Mouse (Mus musculus): ENCODE results near the gene Poln. TPM values are rescaled to one million over a fixed set of nuclear protein-coding genes. Genes with fewer than 3 reads are reported as not detected.

Gene Poln
- total RNA-seq, 2 experiments from 2014 or later = 0.61 to 1.0 TPM

- Histone ChIP-seq H3K27ac (peak within 1 kb of the TSS; percentile 99), H3K4me3 (peak within 1 kb of the TSS; percentile 95)
- DNase-seq (ENCODE audit: low spot score in 2 of 2) = peak; percentile 91 to 95
- peak; percentile 79 for TF ChIP-seq CTCF (conservative IDR thresholded peaks at IDR 0.05)
These were observed 185.7 kb downstream of the Poln start, which contains the start of gene Gm1673 for GRCm38 (mm10) chr5:33983309-33984121. Gene Gm1673, plus strand, starts transcription at chr5:33983433.

- Histone ChIP-seq H3K27ac (peak overlapping the region; percentile 99), H3K4me3 (peak overlapping the region; percentile 95)
- DNase-seq (ENCODE audit: low spot score in 2 of 2) = no peak
- no peak for TF ChIP-seq CTCF (conservative IDR thresholded peaks at IDR 0.05)
These were observed 186.5 kb downstream of the Poln start for GRCm38 (mm10) chr5:33982731-33983259.

GRCm38 (mm10) chr5:33976267-33976666 lies 193.0 kb downstream of the Poln start:
- no peak overlapping the region for H3K27ac ChIP-seq
- TF ChIP-seq CTCF (conservative IDR thresholded peaks at IDR 0.05) = no peak
- no peak for DNase-seq (ENCODE audit: low spot score in 2 of 2)
- H3K4me3 ChIP-seq = no peak overlapping the region

GRCm38 (mm10) chr5:33974736-33975135 lies 194.5 kb downstream of the Poln start:
- no peak overlapping the region for H3K27ac ChIP-seq
- no peak for DNase-seq (ENCODE audit: low spot score in 2 of 2)
- TF ChIP-seq CTCF (conservative IDR thresholded peaks at IDR 0.05) = no peak
- H3K4me3 ChIP-seq = no peak overlapping the region

- no peak for DNase-seq (ENCODE audit: low spot score in 2 of 2)
- TF ChIP-seq CTCF (conservative IDR thresholded peaks at IDR 0.05) = no peak
- no peak overlapping the region for H3K4me3 ChIP-seq
- no peak overlapping the region for H3K27ac ChIP-seq
These were observed 209.9 kb downstream of the Poln start for GRCm38 (mm10) chr5:33959382-33959781.

Other genes with a start within 250 kb of the Poln start
- gene Nelfa, start 233.0 kb downstream of the Poln start, total RNA-seq (2021) = 10 to 100 TPM; 19.5 to 22.5 TPM
- 10 to 100 TPM; 57.5 to 58.0 TPM for gene Gm1673, start 186.0 kb downstream of the Poln start, total RNA-seq (2021)
- gene Nat8l, start 173.5 kb downstream of the Poln start, total RNA-seq (2021) = 100 to 1,000 TPM; 139 to 141 TPM
- gene Haus3, start 79 bp upstream of the Poln start, total RNA-seq (2021) = 1 to 10 TPM; 6.4 to 7.3 TPM
- 10 to 100 TPM; 84.9 to 94.7 TPM for gene Mxd4, start 18.3 kb upstream of the Poln start, total RNA-seq (2021)
- gene Zfyve28, start 119.0 kb upstream of the Poln start, total RNA-seq (2021) = 10 to 100 TPM; 35.0 to 35.8 TPM
- gene Cfap99, start 119.2 kb upstream of the Poln start, total RNA-seq (2021) = under 1 TPM; 0.22 to 0.56 TPM
- 10 to 100 TPM; 80.5 to 81.0 TPM for gene Rnf4, start 166.8 kb upstream of the Poln start, total RNA-seq (2021)
- 10 to 100 TPM; 42.6 to 46.4 TPM for gene Fam193a, start 200.5 kb upstream of the Poln start, total RNA-seq (2021)

All from layer of hippocampus, adult 2 months (tissue).